Mouse (Mus musculus): ENCODE measurements at regions not wholly inside any gene's neighbourhood (a gene's known extent, or its start where the extent isn't known, plus 50 kb on each side); places are given as distances from the start of the nearest gene placed in this dataset.

GRCm38 (mm10) chr1:61387587-61387986 is 251.0 kb upstream of the Pard3b start:
- ATAC-seq (ENCODE audit: insufficient number of reproducible peaks, low FRiP score, low TSS enrichment) = no peak

- no peak for ATAC-seq (ENCODE audit: insufficient number of reproducible peaks, low FRiP score, low TSS enrichment)
These were observed 240.8 kb upstream of the Pard3b start for GRCm38 (mm10) chr1:61397796-61398195.

DNA sequence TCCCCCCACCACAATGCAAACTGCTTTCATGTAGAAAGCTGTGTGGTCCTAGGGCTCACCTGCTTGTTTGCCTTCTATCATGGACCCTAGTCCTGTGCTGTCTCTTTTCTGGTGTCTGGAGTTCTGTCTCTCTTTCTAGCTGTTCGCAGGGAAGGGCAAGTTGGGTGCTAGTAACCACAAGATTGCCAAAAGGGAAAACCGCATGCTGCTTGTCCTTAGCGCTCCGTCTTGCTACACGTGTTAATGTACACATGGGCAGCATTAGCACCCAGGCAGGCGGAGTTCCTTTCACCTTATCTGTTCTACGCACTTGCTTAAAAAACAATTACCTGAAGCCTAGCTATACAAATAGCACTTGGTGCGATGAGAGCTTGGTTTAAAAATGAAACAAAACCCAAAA is 236.3 kb upstream of the Pard3b start:
- ATAC-seq (ENCODE audit: insufficient number of reproducible peaks, low FRiP score, low TSS enrichment) = no peak

DNA sequence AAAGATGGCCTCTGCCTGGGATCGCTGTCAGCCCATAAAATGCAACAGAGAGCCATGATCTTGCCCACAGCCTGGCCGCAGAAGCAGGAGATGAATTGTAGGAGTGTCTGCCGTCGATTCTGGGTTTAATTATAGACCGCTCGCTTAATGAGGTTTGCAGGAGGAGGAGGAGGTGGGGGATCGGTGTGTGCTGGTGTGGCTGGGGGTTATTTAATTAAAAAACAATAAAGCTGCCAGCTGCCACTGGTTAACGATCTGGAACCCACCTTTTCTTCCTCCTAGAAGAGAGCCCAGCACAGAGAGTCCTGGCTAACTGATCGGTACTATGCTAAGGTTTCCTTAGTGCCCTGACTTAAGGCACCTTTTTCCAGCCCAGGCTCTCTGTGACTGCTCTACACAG is 231.4 kb upstream of the Pard3b start:
- no peak for ATAC-seq (ENCODE audit: insufficient number of reproducible peaks, low FRiP score, low TSS enrichment)

GRCm38 (mm10) chr1:61414772-61415171 is 223.9 kb upstream of the Pard3b start:
- ATAC-seq (ENCODE audit: insufficient number of reproducible peaks, low FRiP score, low TSS enrichment) = no peak

DNA sequence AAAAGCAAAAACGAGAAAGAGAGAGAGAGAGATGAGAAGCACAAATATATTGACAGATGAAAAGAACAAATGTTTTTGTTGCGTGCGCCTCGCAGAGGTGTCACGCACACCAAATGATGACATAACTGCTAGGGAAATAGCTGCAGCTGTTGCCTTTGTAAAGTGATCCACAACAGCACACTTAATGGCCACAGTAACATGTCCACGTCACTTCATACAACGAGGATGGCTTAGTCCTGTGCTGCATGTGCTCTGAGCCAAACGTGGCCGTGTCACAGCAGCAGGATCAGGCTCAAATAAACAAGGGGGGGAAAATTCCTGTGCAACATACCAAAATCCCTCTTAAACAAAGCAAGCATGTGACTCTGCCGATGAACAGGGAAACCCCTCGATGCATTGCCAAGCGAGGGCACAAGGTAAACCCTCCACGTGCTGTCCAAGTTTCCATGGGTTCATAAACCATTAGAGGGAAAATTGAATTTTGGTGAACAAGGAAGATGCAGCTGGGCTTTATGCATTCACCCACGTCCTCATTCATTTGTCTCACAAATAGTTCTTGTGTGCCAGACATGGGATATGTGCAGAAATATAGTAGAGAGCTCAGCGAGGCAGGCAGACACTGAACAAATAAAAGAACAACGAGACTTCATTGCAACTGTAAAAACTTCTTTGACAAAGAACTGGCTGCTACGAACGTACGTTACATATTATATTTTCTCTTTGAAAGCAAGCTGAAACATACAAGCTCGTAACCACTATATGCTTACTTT is 223.0 kb upstream of the Pard3b start:
- ATAC-seq (ENCODE audit: insufficient number of reproducible peaks, low FRiP score, low TSS enrichment) = no peak

DNA sequence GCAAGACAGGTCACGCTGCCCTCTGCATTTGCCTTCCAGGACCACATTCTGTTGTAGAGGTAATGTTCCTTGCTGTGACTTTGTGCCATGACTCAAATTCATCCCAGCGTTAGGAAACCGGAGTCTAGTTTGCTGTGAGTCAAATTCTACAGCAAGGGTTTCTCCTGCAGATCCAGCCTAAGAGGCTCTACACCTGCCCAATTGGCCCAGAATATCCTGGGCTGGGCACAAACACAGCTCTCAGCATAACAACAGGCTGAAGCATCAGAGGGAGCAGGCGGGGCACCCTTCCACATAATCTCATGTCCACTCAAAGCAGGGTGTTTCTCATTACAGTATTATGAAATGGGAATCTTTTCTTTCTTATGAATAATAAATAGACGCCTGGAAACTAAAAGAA is 220.2 kb upstream of the Pard3b start:
- ATAC-seq (ENCODE audit: insufficient number of reproducible peaks, low FRiP score, low TSS enrichment) = no peak

GRCm38 (mm10) chr1:61419839-61420238 is 218.8 kb upstream of the Pard3b start:
- no peak for ATAC-seq (ENCODE audit: insufficient number of reproducible peaks, low FRiP score, low TSS enrichment)

- ATAC-seq (ENCODE audit: insufficient number of reproducible peaks, low FRiP score, low TSS enrichment) = no peak
These were observed 215.4 kb upstream of the Pard3b start for GRCm38 (mm10) chr1:61423253-61423652.

- no peak for ATAC-seq (ENCODE audit: insufficient number of reproducible peaks, low FRiP score, low TSS enrichment)
These were observed 209.7 kb upstream of the Pard3b start for GRCm38 (mm10) chr1:61428706-61429501.

DNA sequence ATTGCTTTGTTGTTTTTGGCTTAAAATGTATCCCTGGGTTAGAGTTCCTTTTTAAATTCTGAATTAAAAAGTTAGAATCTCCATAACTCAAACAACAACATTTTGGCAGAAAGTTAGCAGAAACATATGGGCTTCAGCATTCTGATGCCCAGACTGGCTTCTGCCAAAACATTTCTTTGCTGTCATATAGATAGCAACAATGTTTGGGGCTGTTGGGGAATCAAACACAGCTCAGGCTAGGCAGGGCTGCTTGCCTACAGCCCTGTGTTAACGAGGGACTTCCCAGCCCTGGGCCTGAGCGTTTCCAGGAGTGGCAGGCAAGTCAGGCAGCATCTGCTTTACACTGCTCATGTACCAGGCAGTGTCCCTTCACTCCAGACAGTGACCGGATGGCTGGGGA is 201.0 kb upstream of the Pard3b start:
- no peak for ATAC-seq (ENCODE audit: insufficient number of reproducible peaks, low FRiP score, low TSS enrichment)

DNA sequence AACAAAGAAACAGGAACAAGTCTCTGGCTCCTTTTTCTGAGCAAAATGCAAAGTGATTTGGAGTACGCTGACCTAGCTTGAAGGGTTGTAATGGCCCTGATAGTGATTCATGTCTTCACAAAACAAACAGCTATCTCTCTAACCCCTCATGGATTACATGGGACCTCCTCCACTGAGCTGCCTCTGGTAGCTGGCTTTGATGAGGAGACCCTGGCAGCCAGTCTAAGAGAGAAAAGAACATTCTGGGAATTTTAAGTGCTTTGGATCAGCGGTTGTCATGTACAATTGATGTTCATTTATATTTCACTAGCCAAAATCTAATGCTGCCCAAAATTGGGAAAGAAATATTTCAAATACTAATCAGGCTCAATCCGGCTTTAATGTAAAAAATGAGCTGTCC is 177.2 kb upstream of the Pard3b start:
- no peak for ATAC-seq (ENCODE audit: insufficient number of reproducible peaks, low FRiP score, low TSS enrichment)

- no peak for ATAC-seq (ENCODE audit: insufficient number of reproducible peaks, low FRiP score, low TSS enrichment)
These were observed 167.9 kb upstream of the Pard3b start for GRCm38 (mm10) chr1:61470617-61471214.

- ATAC-seq (ENCODE audit: insufficient number of reproducible peaks, low FRiP score, low TSS enrichment) = no peak
These were observed 166.6 kb upstream of the Pard3b start for GRCm38 (mm10) chr1:61471779-61472578.

DNA sequence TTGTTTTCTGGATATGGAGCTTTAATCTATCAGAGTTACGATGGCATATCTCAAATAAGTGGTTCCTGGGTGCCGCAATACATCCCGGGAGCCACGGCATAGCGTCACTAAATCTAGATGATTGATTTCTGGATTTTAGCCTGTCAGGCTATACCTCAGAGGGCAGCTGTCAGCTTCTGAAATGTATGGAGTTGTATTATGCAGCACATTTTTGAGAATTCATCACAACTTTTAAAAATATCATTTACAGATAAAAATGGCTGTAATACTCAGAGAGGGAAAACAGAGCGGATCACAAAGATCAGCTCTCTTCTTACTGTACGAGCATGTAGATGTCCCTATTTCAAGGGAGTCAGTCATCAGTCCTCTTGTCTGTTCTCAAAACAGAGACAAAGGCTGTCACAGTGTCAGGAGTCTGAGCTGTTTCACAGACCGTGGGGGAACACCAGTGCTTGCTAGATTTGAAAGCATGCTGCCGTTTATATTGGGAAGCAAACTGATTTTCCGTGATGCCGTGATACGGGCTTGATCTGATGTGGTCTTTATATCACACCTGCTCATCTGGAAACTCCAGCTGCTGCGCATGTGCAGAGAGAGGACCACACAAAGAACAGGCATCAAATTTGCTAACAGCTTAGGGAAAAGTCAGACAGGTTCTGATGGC is 165.9 kb upstream of the Pard3b start:
- no peak for ATAC-seq (ENCODE audit: insufficient number of reproducible peaks, low FRiP score, low TSS enrichment)

DNA sequence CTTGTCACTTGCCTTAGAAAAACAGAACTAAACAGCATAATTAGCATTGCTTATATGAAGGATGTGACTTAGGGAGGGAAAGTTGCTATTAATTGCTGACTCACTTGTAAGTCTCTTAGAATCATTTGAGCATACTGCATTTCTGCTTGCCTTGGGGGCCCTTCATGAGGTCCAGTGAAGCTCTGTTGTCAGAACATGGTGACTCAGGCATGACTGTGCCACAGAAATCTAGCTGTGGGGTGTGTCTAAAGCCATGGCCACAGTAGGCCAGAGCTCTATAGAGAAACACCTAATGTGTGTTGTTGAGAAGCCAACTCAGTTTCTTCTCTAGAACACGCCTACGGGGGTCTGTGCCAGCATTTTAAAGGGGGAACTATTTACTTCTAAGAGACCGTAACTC is 153.2 kb upstream of the Pard3b start:
- ATAC-seq (ENCODE audit: insufficient number of reproducible peaks, low FRiP score, low TSS enrichment) = no peak

DNA sequence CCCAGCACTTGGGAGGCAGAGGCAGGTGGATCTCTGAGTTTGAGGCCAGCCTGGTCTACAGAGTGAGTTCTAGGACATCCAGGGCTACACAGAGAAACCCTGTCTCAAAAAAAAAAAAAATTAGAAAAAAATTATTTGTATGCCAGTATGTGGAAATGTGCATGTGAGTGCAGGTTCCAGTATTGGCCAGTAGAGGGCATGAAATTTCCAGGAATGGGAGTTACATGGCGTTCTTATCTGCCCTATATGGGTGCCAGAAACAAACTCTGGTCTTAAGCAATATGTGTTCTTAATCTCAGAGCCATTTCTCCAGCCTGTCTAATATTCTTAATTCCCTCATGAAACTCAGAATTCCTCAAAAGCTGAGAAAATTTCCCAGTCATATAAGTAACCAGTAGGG is 113.7 kb upstream of the Pard3b start:
- ATAC-seq (ENCODE audit: insufficient number of reproducible peaks, low FRiP score, low TSS enrichment) = no peak

DNA sequence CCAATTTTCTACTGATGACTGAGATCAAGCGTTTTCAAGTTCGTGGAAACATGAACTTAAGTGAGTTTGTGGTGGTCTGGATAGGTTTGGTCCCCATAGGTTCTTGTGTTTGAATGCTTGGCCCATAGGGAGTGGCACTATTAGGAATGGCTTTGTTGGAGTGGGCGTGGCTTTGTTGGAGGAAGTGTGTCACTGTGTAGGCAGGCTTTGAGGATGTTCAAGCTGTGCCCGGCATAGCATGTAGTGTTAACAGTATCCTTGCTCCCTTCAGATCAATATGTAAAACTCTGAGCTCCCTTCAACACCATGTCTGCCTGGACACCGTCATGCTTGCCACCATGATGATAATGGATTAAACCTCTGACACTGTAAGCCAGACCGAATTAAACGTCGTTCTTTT is 112.7 kb upstream of the Pard3b start:
- no peak for ATAC-seq (ENCODE audit: insufficient number of reproducible peaks, low FRiP score, low TSS enrichment)

- no peak for ATAC-seq (ENCODE audit: insufficient number of reproducible peaks, low FRiP score, low TSS enrichment)
These were observed 109.9 kb upstream of the Pard3b start for GRCm38 (mm10) chr1:61528757-61529156.

DNA sequence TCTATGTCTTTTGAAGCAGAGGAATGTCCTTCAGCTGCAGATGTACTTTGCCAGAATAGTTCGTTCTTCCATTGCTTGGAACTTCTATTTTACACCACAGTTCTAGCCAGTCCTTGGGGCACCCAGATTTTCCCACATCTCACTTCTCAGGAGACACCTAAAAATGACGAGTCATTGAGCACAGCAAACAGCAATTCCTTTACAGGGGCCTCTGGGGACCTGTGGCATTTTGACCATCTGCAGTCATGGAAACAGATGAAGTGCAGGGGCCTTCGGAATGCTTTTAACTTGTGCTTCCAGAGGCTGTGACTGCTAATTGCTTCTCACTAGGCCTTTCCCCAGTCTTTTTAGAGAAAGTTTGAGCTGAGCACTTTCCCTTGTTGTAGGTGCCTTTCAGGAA is 108.5 kb upstream of the Pard3b start:
- no peak for ATAC-seq (ENCODE audit: insufficient number of reproducible peaks, low FRiP score, low TSS enrichment)

Data from cerebellum, adult (tissue).